Comparison of ENCODE assay signal across 8 mouse cellular contexts in genomic region chr19:5963883-5964562, GRCm38 (mm10). TPM values are rescaled to one million over a fixed set of nuclear protein-coding genes. Genes with fewer than 3 reads are reported as not detected.
DNase-seq lines count a peak whose midpoint lies in the region; ATAC-seq and TF ChIP-seq lines count a peak whose summit lies in the region.

Pola2 (minus strand) TSS chr19:5964202.

- peak within 1 kb of the TSS; percentile 94 for H3K4me2 ChIP-seq in hindbrain, postnatal 0 days (ENCODE audit: low read depth, low read length)

- ATAC-seq in hindbrain, postnatal 0 days = peak; percentile 94
- ATAC-seq in megakaryocyte, adult 5-6 weeks (ENCODE audit: poor library complexity, severe bottlenecking) = peak; percentile 83

- peaks cover 3% of the 10 kb centered on the region; the same call in 1 of the 2 replicates for H3K4me1 ChIP-seq in hindbrain, postnatal 0 days (ENCODE audit: insufficient read depth, low read length)

- H3K27ac ChIP-seq in gastrocnemius, adult 2 months = peak within 1 kb of the TSS; percentile 92
- peak within 1 kb of the TSS; percentile 56 for H3K27ac ChIP-seq in hindbrain, postnatal 0 days
- peak within 1 kb of the TSS; percentile 84 for H3K27ac ChIP-seq in left cerebral cortex, adult 2 months

- peak; percentile 89 for DNase-seq in T-cell, adult 2 months (ENCODE audit: low spot score)
- peak; percentile 85 to 88 for DNase-seq in cerebellum, postnatal 36 days
- DNase-seq in gastrocnemius, adult 2 months = peak; percentile 92
- peak; percentile 95 for DNase-seq in hindbrain, postnatal 0 days (ENCODE audit: low spot score)
- peak; percentile 86 to 90 for DNase-seq in left cerebral cortex, adult 2 months (ENCODE audit: extremely low spot score in 1 of 2, low spot score in 2 of 2)
- DNase-seq in right cerebral cortex, adult 2 months (ENCODE audit: low spot score in 2 of 2) = peak; percentile 89 to 90
- DNase-seq in urinary bladder, postnatal 14 days (ENCODE audit: low spot score) = peak; percentile 90

- 0 out of 2 replicates have a peak, but pooled peaks have one; percentile 4 for TF ChIP-seq CTCF in gastrocnemius, adult 2 months (IDR thresholded peaks at IDR 0.05)
- TF ChIP-seq CTCF in hindbrain, postnatal 0 days (IDR thresholded peaks at IDR 0.05; ENCODE audit: low read depth) = peak; percentile 20; the same call in 1 of the 2 replicates
- TF ChIP-seq CTCF in left cerebral cortex, adult 2 months (IDR thresholded peaks at IDR 0.05) = no peak

- no peaks in the 10 kb centered on the region for H3K27me3 ChIP-seq in hindbrain, postnatal 0 days (ENCODE audit: insufficient read depth, low read length)

- no peaks in the 10 kb centered on the region for H3K36me3 ChIP-seq in hindbrain, postnatal 0 days (ENCODE audit: insufficient read depth, low read length)

- peak within 1 kb of the TSS; percentile 75 for H3K4me3 ChIP-seq in gastrocnemius, adult 2 months
- peak within 1 kb of the TSS; percentile 74 for H3K4me3 ChIP-seq in hindbrain, postnatal 0 days (ENCODE audit: low read length)
- H3K4me3 ChIP-seq in left cerebral cortex, adult 2 months = peak within 1 kb of the TSS; percentile 65

- peak within 1 kb of the TSS; percentile 60 for H3K9ac ChIP-seq in hindbrain, postnatal 0 days (replicated peaks; ENCODE audit: low read length)

- under 1% methylated on average over 50 of the region's 50 CpGs for WGBS in hindbrain, postnatal 0 days

- H3K9me3 ChIP-seq in hindbrain, postnatal 0 days (ENCODE audit: low read length) = no peaks in the 10 kb centered on the region

- intact Hi-C loops in gastrocnemius, adult 2 months (cut with DNase I) = loop anchor here (2.0 kb wide), 1 partner anchor 163 kb away; no protein-coding TSS in a partner anchor
- intact Hi-C loops in left cerebral cortex, adult 2 months (cut with DNase I) = loop anchor here (2.0 kb wide), 2 partner anchors 83 to 163 kb away; partner anchors contain the start of gene Syvn1

RNA-seq across cellular contexts. Expression of gene Pola2, which starts in this region (rescaled TPM):
- 1 to 10 TPM; 8.9 to 9.2 TPM for total RNA-seq in gastrocnemius, adult 2 months (2021)
- 23.4 and 28.9 TPM in 2 replicates for total RNA-seq in hindbrain, postnatal 0 days (2014; rRNA removed)
- 19.5 and 21.5 TPM in 2 replicates for polyA plus RNA-seq in hindbrain, postnatal 0 days (2015; fragmentation: Nextera tagmentation; extraction: Ambion mirVana)
- 1 to 10 TPM; 5.0 to 6.4 TPM for total RNA-seq in left cerebral cortex, adult 2 months (2021)
- 36.9 and 37.7 TPM in 2 replicates for total RNA-seq in megakaryocyte, adult 5-6 weeks (2015)
- 29.0 and 33.7 TPM in 2 replicates for total RNA-seq in megakaryocyte, adult 5-6 weeks (2017)

Comparison
In these comparisons a context has a peak if more than half of its experiments do, and no peak if none do; other contexts are left out.
1. Peak in every context shown above with its lines: DNase-seq, ATAC-seq, H3K4me3 ChIP-seq and H3K27ac ChIP-seq.